Mouse (Mus musculus): ENCODE data around the gene Ccrl2. TPM values are rescaled to one million over a fixed set of nuclear protein-coding genes. Genes with fewer than 3 reads are reported as not detected.

Gene Ccrl2
- polyA plus RNA-seq, 1 experiment from 2014 or later = 1.5 TPM

GRCm38 (mm10) chr9:111057544-111058370, 438 bp upstream of the Ccrl2 start:
- Histone ChIP-seq H3K4me2 (replicated peaks) (no peak overlapping the region), H3K4me3 (no peak overlapping the region), H3K27me3 (no peaks in the 10 kb centered on the region), H3K27ac (replicated peaks) (no peak overlapping the region), H3K36me3 (no peaks in the 10 kb centered on the region), H3K4me1 (no peaks in the 10 kb centered on the region), H3K9me3 (no peaks in the 10 kb centered on the region), H3K9ac (replicated peaks) (no peak overlapping the region)
- 74% methylated on average over 14 of the region's 14 CpGs for WGBS
- no peak for ATAC-seq (ENCODE audit: low FRiP score, low read depth)

GRCm38 (mm10) chr9:111056519-111056797, 861 bp downstream of the Ccrl2 start:
- Histone ChIP-seq H3K27ac (replicated peaks) (no peak overlapping the region), H3K9me3 (no peaks in the 10 kb centered on the region), H3K4me2 (replicated peaks) (0 out of 2 replicates have a peak overlapping the region, but pooled peaks have one; percentile 15), H3K27me3 (no peaks in the 10 kb centered on the region), H3K4me1 (no peaks in the 10 kb centered on the region), H3K4me3 (0 out of 2 replicates have a peak overlapping the region, but pooled peaks have one; percentile 13), H3K9ac (replicated peaks) (no peak overlapping the region), H3K36me3 (no peaks in the 10 kb centered on the region)
- no peak for ATAC-seq (ENCODE audit: low FRiP score, low read depth)
- 41% methylated on average over 11 of the region's 11 CpGs for WGBS

GRCm38 (mm10) chr9:111055800-111056518, 1.4 kb downstream of the Ccrl2 start:
- H3K9ac ChIP-seq (replicated peaks) = no peak overlapping the region
- no peaks in the 10 kb centered on the region for H3K4me1 ChIP-seq
- H3K36me3 ChIP-seq = no peaks in the 10 kb centered on the region
- H3K4me2 ChIP-seq (replicated peaks) = 0 out of 2 replicates have a peak overlapping the region, but pooled peaks have one; percentile 15
- no peaks in the 10 kb centered on the region for H3K9me3 ChIP-seq
- H3K27ac ChIP-seq (replicated peaks) = no peak overlapping the region
- ATAC-seq (ENCODE audit: low FRiP score, low read depth) = no peak
- H3K27me3 ChIP-seq = no peaks in the 10 kb centered on the region
- 81% methylated on average over 29 of the region's 29 CpGs for WGBS
- no peak overlapping the region for H3K4me3 ChIP-seq

GRCm38 (mm10) chr9:111054923-111055322, 2.4 kb downstream of the Ccrl2 start:
- H3K36me3 ChIP-seq = no peaks in the 10 kb centered on the region
- no peak overlapping the region for H3K4me3 ChIP-seq
- H3K9me3 ChIP-seq = no peaks in the 10 kb centered on the region
- no peak overlapping the region for H3K4me2 ChIP-seq (replicated peaks)
- no peak for ATAC-seq (ENCODE audit: low FRiP score, low read depth)
- 91% methylated on average over 9 of the region's 9 CpGs for WGBS
- H3K27me3 ChIP-seq = no peaks in the 10 kb centered on the region
- no peak overlapping the region for H3K9ac ChIP-seq (replicated peaks)
- H3K27ac ChIP-seq (replicated peaks) = no peak overlapping the region
- no peaks in the 10 kb centered on the region for H3K4me1 ChIP-seq

GRCm38 (mm10) chr9:111048452-111048851, 8.9 kb downstream of the Ccrl2 start:
- no peak for ATAC-seq (ENCODE audit: low FRiP score, low read depth)
- H3K9ac ChIP-seq (replicated peaks) = no peak overlapping the region
- 85% methylated on average over 3 of the region's 3 CpGs for WGBS
- no peaks in the 10 kb centered on the region for H3K27me3 ChIP-seq
- no peaks in the 10 kb centered on the region for H3K36me3 ChIP-seq
- no peak overlapping the region for H3K27ac ChIP-seq (replicated peaks)
- no peak overlapping the region for H3K4me2 ChIP-seq (replicated peaks)
- no peaks in the 10 kb centered on the region for H3K4me1 ChIP-seq
- no peak overlapping the region for H3K4me3 ChIP-seq
- H3K9me3 ChIP-seq = no peaks in the 10 kb centered on the region

- no peak overlapping the region for H3K9ac ChIP-seq (replicated peaks)
- H3K4me3 ChIP-seq = no peak overlapping the region
- 95% methylated on average over 5 of the region's 5 CpGs for WGBS
- no peak overlapping the region for H3K4me2 ChIP-seq (replicated peaks)
- no peak for ATAC-seq (ENCODE audit: low FRiP score, low read depth)
- H3K9me3 ChIP-seq = no peaks in the 10 kb centered on the region
- H3K27ac ChIP-seq (replicated peaks) = no peak overlapping the region
- H3K4me1 ChIP-seq = no peaks in the 10 kb centered on the region
- H3K36me3 ChIP-seq = no peaks in the 10 kb centered on the region
- H3K27me3 ChIP-seq = no peaks in the 10 kb centered on the region
Observed at GRCm38 (mm10) chr9:111047266-111047665, 10.1 kb downstream of the Ccrl2 start.

GRCm38 (mm10) chr9:111046222-111046621, 11.1 kb downstream of the Ccrl2 start:
- Histone ChIP-seq H3K9me3 (no peaks in the 10 kb centered on the region), H3K36me3 (no peaks in the 10 kb centered on the region), H3K27ac (replicated peaks) (no peak overlapping the region), H3K9ac (replicated peaks) (no peak overlapping the region), H3K4me2 (replicated peaks) (no peak overlapping the region), H3K27me3 (no peaks in the 10 kb centered on the region), H3K4me3 (no peak overlapping the region), H3K4me1 (no peaks in the 10 kb centered on the region)
- WGBS = 86% methylated on average over 3 of the region's 3 CpGs
- ATAC-seq (ENCODE audit: low FRiP score, low read depth) = no peak

GRCm38 (mm10) chr9:111042266-111042665, 15.1 kb downstream of the Ccrl2 start:
- H3K36me3 ChIP-seq = no peaks in the 10 kb centered on the region
- no peaks in the 10 kb centered on the region for H3K4me1 ChIP-seq
- 88% methylated on average over 5 of the region's 5 CpGs for WGBS

GRCm38 (mm10) chr9:111039966-111040365, 17.4 kb downstream of the Ccrl2 start:
- Histone ChIP-seq H3K27me3 (no peaks in the 10 kb centered on the region), H3K4me1 (no peaks in the 10 kb centered on the region), H3K4me3 (no peak overlapping the region), H3K36me3 (no peaks in the 10 kb centered on the region), H3K4me2 (replicated peaks) (no peak overlapping the region), H3K9me3 (no peaks in the 10 kb centered on the region), H3K9ac (replicated peaks) (no peak overlapping the region), H3K27ac (replicated peaks) (no peak overlapping the region)
- 86% methylated on average over 4 of the region's 4 CpGs for WGBS
- ATAC-seq (ENCODE audit: low FRiP score, low read depth) = no peak

More at GRCm38 (mm10) chr9:111042266-111042665, 15.1 kb downstream of the Ccrl2 start:
- H3K27me3 ChIP-seq = no peaks in the 10 kb centered on the region
- H3K4me3 ChIP-seq = no peak overlapping the region
- ATAC-seq (ENCODE audit: low FRiP score, low read depth) = no peak
- H3K4me2 ChIP-seq (replicated peaks) = no peak overlapping the region
- H3K9me3 ChIP-seq = no peaks in the 10 kb centered on the region
- no peak overlapping the region for H3K27ac ChIP-seq (replicated peaks)
- no peak overlapping the region for H3K9ac ChIP-seq (replicated peaks)

- H3K4me3 ChIP-seq = no peak overlapping the region
- WGBS = 92% methylated on average over 4 of the region's 4 CpGs
- no peaks in the 10 kb centered on the region for H3K9me3 ChIP-seq
- H3K4me2 ChIP-seq (replicated peaks) = no peak overlapping the region
- ATAC-seq (ENCODE audit: low FRiP score, low read depth) = no peak
- no peak overlapping the region for H3K27ac ChIP-seq (replicated peaks)
- H3K4me1 ChIP-seq = no peaks in the 10 kb centered on the region
- no peaks in the 10 kb centered on the region for H3K27me3 ChIP-seq
- no peaks in the 10 kb centered on the region for H3K36me3 ChIP-seq
- H3K9ac ChIP-seq (replicated peaks) = no peak overlapping the region
Observed at GRCm38 (mm10) chr9:111033717-111034116, 23.6 kb downstream of the Ccrl2 start.

GRCm38 (mm10) chr9:111026791-111027190, 30.5 kb downstream of the Ccrl2 start:
- Histone ChIP-seq H3K27me3 (no peaks in the 10 kb centered on the region), H3K36me3 (no peaks in the 10 kb centered on the region), H3K4me2 (replicated peaks) (no peak overlapping the region), H3K4me1 (no peaks in the 10 kb centered on the region), H3K27ac (replicated peaks) (no peak overlapping the region), H3K4me3 (no peak overlapping the region), H3K9me3 (no peaks in the 10 kb centered on the region), H3K9ac (replicated peaks) (no peak overlapping the region)
- 90% methylated on average over 10 of the region's 10 CpGs for WGBS
- no peak for ATAC-seq (ENCODE audit: low FRiP score, low read depth)

GRCm38 (mm10) chr9:111019022-111019421, 38.3 kb downstream of the Ccrl2 start, which contains the start of gene Ltf:
TSS of gene Ltf (plus strand) at chr9:111019271.
- 83% methylated on average over 5 of the region's 5 CpGs for WGBS
- no peak for ATAC-seq (ENCODE audit: low FRiP score, low read depth)
- H3K4me1 ChIP-seq = no peaks in the 10 kb centered on the region
- H3K4me3 ChIP-seq = no peak within 1 kb of the TSS
- no peaks in the 10 kb centered on the region for H3K9me3 ChIP-seq
- no peak within 1 kb of the TSS for H3K4me2 ChIP-seq (replicated peaks)
- no peak within 1 kb of the TSS for H3K9ac ChIP-seq (replicated peaks)
- H3K27me3 ChIP-seq = no peaks in the 10 kb centered on the region
- no peaks in the 10 kb centered on the region for H3K36me3 ChIP-seq
- no peak within 1 kb of the TSS for H3K27ac ChIP-seq (replicated peaks)

All from midbrain, embryonic 12.5 days (tissue).